Mouse (Mus musculus) small intestine, adult 2 months (tissue): Measurements from ENCODE around the gene Necab3.

Source experiments
- CTCF ChIP-seq: fragments of 200-500 bp; IDR thresholded peaks from 2 replicates; pipeline ENCODE4 v1.5.1; 2012; ENCODE audit warnings: low read depth, mild to moderate bottlenecking, control low read depth, inconsistent platforms, low read length, moderate library complexity, mixed read lengths; ENCODE audit not compliant: insufficient replicate concordance, insufficient read length; ENCODE audit errors: extremely low read depth
- POLR2A ChIP-seq: fragments of 200-500 bp; IDR thresholded peaks from 2 replicates; pipeline ENCODE4 v1.6.1; 2012; ENCODE audit warnings: low read depth, mild to moderate bottlenecking, control low read depth, inconsistent platforms, low read length, moderate library complexity

GRCm38 (mm10) chr2:154526531-154526930 is 32.2 kb downstream of the Necab3 start:
- TF ChIP-seq CTCF (no peak), POLR2A (no peak)
